Mouse (Mus musculus): ENCODE data around the gene Sema4g. TPM values are rescaled to one million over a fixed set of nuclear protein-coding genes. Genes with fewer than 3 reads are reported as not detected.
A peak's percentile ranks its signal among the peaks of the same experiment; 100 is the strongest.

Sema4g gene
- total and polyA plus RNA-seq, 2 experiments from 2014 or later: 18.7 to 63.2 TPM

GRCm38 (mm10) chr19:45049523-45049922 is 60.6 kb downstream of the Sema4g start:
- Histone ChIP-seq H3K27ac (ENCODE audit: low read depth, low read length) (no peak overlapping the region), H3K4me2 (ENCODE audit: low read depth, low read length, poor library complexity, severe bottlenecking) (peak overlapping the region; percentile 77), H3K4me3 (ENCODE audit: low read depth, low read length) (peak overlapping the region; percentile 57; the same call in 1 of the 2 replicates), H3K9ac (replicated peaks; ENCODE audit: low read length, poor library complexity, severe bottlenecking) (no peak overlapping the region), H3K36me3 (ENCODE audit: insufficient read depth, low read length) (peaks cover 42% of the 10 kb centered on the region), H3K9me3 (ENCODE audit: low read length) (no peaks in the 10 kb centered on the region), H3K4me1 (ENCODE audit: insufficient read depth, low read length) (peaks cover 5% of the 10 kb centered on the region; the same call in 1 of the 2 replicates), H3K27me3 (ENCODE audit: insufficient read depth, low read length) (no peaks in the 10 kb centered on the region)
- TF ChIP-seq CTCF (IDR thresholded peaks at IDR 0.05): no peak
- DNase-seq (ENCODE audit: low spot score) (no peak), ATAC-seq (ENCODE audit: low FRiP score) (no peak)
- WGBS: 76% methylated on average over 9 of the region's 9 CpGs

Other genes with a start within 250 kb of the Sema4g start
- 0.28 and 0.77 TPM in 2 replicates for gene Pax2, start 233.1 kb upstream of the Sema4g start, total RNA-seq (2014; rRNA removed)
- gene Pax2, start 233.1 kb upstream of the Sema4g start, polyA plus RNA-seq (2015; fragmentation: Nextera tagmentation; extraction: Ambion mirVana): 0.19 and 0.21 TPM in 2 replicates
- gene Slf2, start 58.0 kb upstream of the Sema4g start, total RNA-seq (2014; rRNA removed): 26.8 and 43.3 TPM in 2 replicates
- gene Slf2, start 58.0 kb upstream of the Sema4g start, polyA plus RNA-seq (2015; fragmentation: Nextera tagmentation; extraction: Ambion mirVana): 20.9 and 22.6 TPM in 2 replicates
- gene Twnk, start 16.6 kb downstream of the Sema4g start, total RNA-seq (2014; rRNA removed): 6.1 and 6.4 TPM in 2 replicates
- gene Twnk, start 16.6 kb downstream of the Sema4g start, polyA plus RNA-seq (2015; fragmentation: Nextera tagmentation; extraction: Ambion mirVana): 6.8 and 7.1 TPM in 2 replicates
- gene Mrpl43, start 17.3 kb downstream of the Sema4g start, total RNA-seq (2014; rRNA removed): 55.7 and 87.6 TPM in 2 replicates
- 98.8 and 105 TPM in 2 replicates for gene Mrpl43, start 17.3 kb downstream of the Sema4g start, polyA plus RNA-seq (2015; fragmentation: Nextera tagmentation; extraction: Ambion mirVana)
- 32.8 and 40.4 TPM in 2 replicates for gene Lzts2, start 25.3 kb downstream of the Sema4g start, total RNA-seq (2014; rRNA removed)
- gene Lzts2, start 25.3 kb downstream of the Sema4g start, polyA plus RNA-seq (2015; fragmentation: Nextera tagmentation; extraction: Ambion mirVana): 12.9 TPM in 2 replicates
- 5.9 and 7.2 TPM in 2 replicates for gene Pdzd7, start 56.6 kb downstream of the Sema4g start, total RNA-seq (2014; rRNA removed)
- gene Pdzd7, start 56.6 kb downstream of the Sema4g start, polyA plus RNA-seq (2015; fragmentation: Nextera tagmentation; extraction: Ambion mirVana): 2.9 and 3.4 TPM in 2 replicates
- gene Sfxn3, start 58.4 kb downstream of the Sema4g start, total RNA-seq (2014; rRNA removed): 72.2 and 85.8 TPM in 2 replicates
- 101 and 102 TPM in 2 replicates for gene Sfxn3, start 58.4 kb downstream of the Sema4g start, polyA plus RNA-seq (2015; fragmentation: Nextera tagmentation; extraction: Ambion mirVana)
- gene Kazald1, start 86.1 kb downstream of the Sema4g start, total RNA-seq (2014; rRNA removed): 0.94 and 2.2 TPM in 2 replicates
- gene Kazald1, start 86.1 kb downstream of the Sema4g start, polyA plus RNA-seq (2015; fragmentation: Nextera tagmentation; extraction: Ambion mirVana): 2.2 and 2.3 TPM in 2 replicates
- gene Tlx1, start 161.6 kb downstream of the Sema4g start, total RNA-seq (2014; rRNA removed): not detected in 2 replicates
- gene Tlx1, start 161.6 kb downstream of the Sema4g start, polyA plus RNA-seq (2015; fragmentation: Nextera tagmentation; extraction: Ambion mirVana): not detected in 2 replicates
- gene Lbx1, start 246.7 kb downstream of the Sema4g start, total RNA-seq (2014; rRNA removed): 1.3 and 2.1 TPM in 2 replicates
- gene Lbx1, start 246.7 kb downstream of the Sema4g start, polyA plus RNA-seq (2015; fragmentation: Nextera tagmentation; extraction: Ambion mirVana): 0.10 TPM in 1 of 2 replicates, not detected in the other